Mouse (Mus musculus) embryonic facial prominence, embryonic 10.5 days (tissue): Measurements from ENCODE around the gene Cdkal1. TPM values are rescaled to one million over a fixed set of nuclear protein-coding genes. Genes with fewer than 3 reads are reported as not detected.
A peak's percentile ranks its signal among the peaks of the same experiment; 100 is the strongest.

Experiments used
- DNase-seq: peaks from one replicate; pipeline ENCODE4 v3.0.0-alpha.2; 2017; ENCODE audit warnings: low spot score
- H3K27ac ChIP-seq: fragments of 300-500 bp; sonication (generic); replicated peaks from 2 replicates; pipeline ENCODE4 v1.5.1; 2016; ENCODE audit warnings: mild to moderate bottlenecking
- H3K27me3 ChIP-seq: fragments of 300-500 bp; sonication (generic); replicated peaks from 2 replicates; pipeline ENCODE4 v1.6.1; 2016; ENCODE audit warnings: low read depth, mild to moderate bottlenecking; ENCODE audit not compliant: poor library complexity, severe bottlenecking
- H3K36me3 ChIP-seq: fragments of 300-500 bp; sonication (generic); replicated peaks from 2 replicates; pipeline ENCODE4 v1.6.1; 2016; ENCODE audit warnings: mild to moderate bottlenecking, moderate library complexity
- H3K4me1 ChIP-seq: fragments of 300-500 bp; sonication (generic); 2 replicates; pipeline ENCODE4 v1.6.1; 2016
- H3K4me3 ChIP-seq: fragments of 300-500 bp; sonication (generic); 2 replicates; pipeline ENCODE4 v1.5.1; 2016; ENCODE audit warnings: mild to moderate bottlenecking, moderate library complexity
- H3K9me3 ChIP-seq: fragments of 300-500 bp; sonication (generic); 2 replicates; pipeline ENCODE4 v1.6.1; 2016; ENCODE audit warnings: mild to moderate bottlenecking
- WGBS: fragments of 180-500 bp; shearing (Covaris S2); methylation state at CpG from one replicate; pipeline ENCODE4 v1.1.7; 2016; 5-methylcytosine and 5-hydroxymethylcytosine counted together
- polyA plus RNA-seq: library from polyadenylated mRNA; unstranded; fragments of >200 nt; fragmentation: Nextera tagmentation; extraction: Ambion mirVana; gene quantifications from 2 replicates; pipeline ENCODE4 v1.2.1, GENCODE M21; 2016

Cdkal1 gene
- polyA plus RNA-seq, 1 experiment from 2014 or later = 35.2 TPM

- Histone ChIP-seq H3K9me3 (no peaks in the 10 kb centered on the region), H3K4me3 (no peak overlapping the region), H3K27me3 (no peaks in the 10 kb centered on the region), H3K36me3 (no peaks in the 10 kb centered on the region), H3K27ac (no peak overlapping the region), H3K4me1 (no peaks in the 10 kb centered on the region)
- 58% methylated on average over 3 of the region's 3 CpGs for WGBS
- DNase-seq = no peak
Observed at GRCm38 (mm10) chr13:29247800-29248199, 607.7 kb downstream of the Cdkal1 start.

DNA sequence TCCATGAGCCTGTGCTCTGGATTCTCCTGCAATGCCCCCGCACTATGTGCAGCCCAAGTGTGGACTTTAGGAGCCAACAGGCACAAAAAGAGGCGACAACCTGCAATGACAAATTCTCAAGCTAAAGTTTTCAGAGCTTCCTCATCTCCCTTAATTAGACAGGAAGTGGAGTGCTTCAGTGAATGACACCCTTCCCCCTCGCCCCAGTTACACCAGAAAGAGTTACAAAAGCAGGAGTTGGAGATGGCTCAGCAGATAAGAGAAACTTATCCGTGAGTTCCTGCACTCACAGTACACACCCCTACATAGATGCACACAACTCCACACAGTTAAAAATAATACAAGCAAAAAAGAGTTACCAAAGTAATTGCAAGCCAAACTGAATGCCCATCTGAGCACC is 620.4 kb downstream of the Cdkal1 start:
- 71% methylated on average over 4 of the region's 4 CpGs for WGBS
- no peak overlapping the region for H3K4me3 ChIP-seq
- no peak overlapping the region for H3K27ac ChIP-seq
- DNase-seq = peak; percentile 4
- no peaks in the 10 kb centered on the region for H3K36me3 ChIP-seq
- H3K4me1 ChIP-seq = no peaks in the 10 kb centered on the region
- no peaks in the 10 kb centered on the region for H3K27me3 ChIP-seq
- H3K9me3 ChIP-seq = peaks cover 5% of the 10 kb centered on the region; the same call in 1 of the 2 replicates

DNA sequence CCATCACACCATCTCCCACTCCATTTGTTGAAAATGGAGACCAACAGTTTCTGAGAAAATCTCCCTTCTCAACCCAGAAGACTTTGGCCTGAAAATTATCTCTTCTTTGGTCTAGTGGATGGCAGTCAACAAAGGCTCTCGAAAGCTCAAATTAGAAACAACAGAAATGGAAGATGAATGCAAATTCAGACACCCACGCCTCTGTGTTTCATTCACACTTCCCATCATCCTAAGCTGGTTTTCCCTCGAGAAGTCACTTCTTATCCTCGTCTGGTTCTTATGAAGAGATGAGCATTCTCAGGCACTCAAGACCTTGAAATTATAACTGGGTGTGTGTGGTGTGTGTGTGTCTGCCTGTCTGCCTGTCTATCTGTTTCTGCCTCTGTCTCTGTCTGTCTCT is 621.0 kb downstream of the Cdkal1 start:
- no peaks in the 10 kb centered on the region for H3K27me3 ChIP-seq
- WGBS = 83% methylated on average over 4 of the region's 4 CpGs
- peaks cover 5% of the 10 kb centered on the region; the same call in 1 of the 2 replicates for H3K9me3 ChIP-seq
- H3K4me3 ChIP-seq = no peak overlapping the region
- no peak overlapping the region for H3K27ac ChIP-seq
- no peaks in the 10 kb centered on the region for H3K4me1 ChIP-seq
- no peaks in the 10 kb centered on the region for H3K36me3 ChIP-seq
- DNase-seq = peak; percentile 3

DNA sequence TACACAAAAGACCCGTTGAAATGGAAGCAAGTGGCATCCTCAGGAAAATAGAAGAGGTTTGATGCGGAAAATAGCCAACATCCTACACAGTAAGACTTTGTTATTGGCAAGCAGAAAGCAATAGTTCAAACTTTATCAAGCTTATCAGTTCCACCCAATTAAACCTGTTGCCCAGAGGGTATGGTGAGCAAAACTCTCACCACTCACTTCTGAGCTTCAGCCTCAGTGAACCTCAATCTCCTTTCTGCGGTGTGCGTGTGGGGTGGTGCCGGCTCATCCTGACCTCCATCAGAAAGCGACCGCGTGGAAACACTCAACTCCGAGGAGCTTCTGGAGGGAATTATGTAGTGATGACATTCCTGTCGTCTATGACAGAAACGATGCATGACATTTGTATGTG is 621.5 kb downstream of the Cdkal1 start:
- Histone ChIP-seq H3K27ac (no peak overlapping the region), H3K36me3 (no peaks in the 10 kb centered on the region), H3K27me3 (no peaks in the 10 kb centered on the region), H3K4me3 (no peak overlapping the region), H3K9me3 (peaks cover 5% of the 10 kb centered on the region; the same call in 1 of the 2 replicates), H3K4me1 (no peaks in the 10 kb centered on the region)
- peak; percentile 7 for DNase-seq
- WGBS = 76% methylated on average over 11 of the region's 11 CpGs

DNA sequence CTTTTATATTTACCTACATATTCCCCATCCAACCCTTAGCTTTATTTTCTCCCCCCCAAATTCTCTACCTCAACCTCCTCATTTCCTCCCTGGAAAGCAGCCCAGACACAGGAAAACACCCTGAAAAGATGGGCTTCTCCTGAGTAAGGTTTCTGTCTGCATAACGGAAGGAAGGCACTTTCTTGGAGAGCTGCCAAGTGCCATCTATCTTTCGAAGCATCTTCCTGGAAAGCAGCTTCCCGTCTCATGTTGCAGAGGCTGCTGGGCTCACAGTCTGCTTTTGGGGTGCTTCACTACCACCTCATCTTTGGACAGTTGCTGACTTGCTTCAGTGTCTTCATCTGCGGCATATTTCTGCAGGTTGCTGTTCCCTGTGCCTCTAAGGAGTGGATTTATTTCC is 622.8 kb downstream of the Cdkal1 start:
- H3K4me3 ChIP-seq = no peak overlapping the region
- no peaks in the 10 kb centered on the region for H3K4me1 ChIP-seq
- no peaks in the 10 kb centered on the region for H3K36me3 ChIP-seq
- 83% methylated on average over 4 of the region's 4 CpGs for WGBS
- peak; percentile 3 for DNase-seq
- H3K9me3 ChIP-seq = peaks cover 5% of the 10 kb centered on the region; the same call in 1 of the 2 replicates
- no peak overlapping the region for H3K27ac ChIP-seq
- H3K27me3 ChIP-seq = no peaks in the 10 kb centered on the region

DNA sequence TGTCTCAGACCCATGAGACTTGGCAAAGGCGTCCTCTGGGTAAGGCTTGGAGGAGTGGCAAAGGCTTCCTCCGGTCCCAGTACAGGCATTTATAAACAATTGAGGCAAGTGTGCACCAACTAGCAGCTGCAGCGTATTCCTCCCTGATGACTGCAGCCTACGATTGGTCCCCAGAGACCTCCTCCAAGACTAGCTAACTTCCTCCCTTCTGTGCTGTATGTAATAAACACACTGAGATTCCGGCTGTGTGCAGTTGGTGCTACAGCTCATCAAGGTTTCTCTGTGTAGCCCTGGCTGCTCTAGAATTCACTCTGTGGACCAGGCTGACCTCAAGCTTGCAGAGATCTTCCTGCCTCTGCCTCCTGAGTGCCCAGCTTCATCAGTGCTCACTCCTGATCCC is 630.7 kb downstream of the Cdkal1 start:
- WGBS = 78% methylated on average over 5 of the region's 5 CpGs
- no peak overlapping the region; the same call in 1 of the 2 replicates for H3K27ac ChIP-seq
- no peak overlapping the region for H3K4me3 ChIP-seq
- H3K36me3 ChIP-seq = no peaks in the 10 kb centered on the region
- peaks cover 15% of the 10 kb centered on the region for H3K4me1 ChIP-seq
- H3K27me3 ChIP-seq = peaks cover 4% of the 10 kb centered on the region; the same call in 1 of the 2 replicates
- no peaks in the 10 kb centered on the region for H3K9me3 ChIP-seq
- peak; percentile 5 for DNase-seq

GRCm38 (mm10) chr13:29222261-29222838 is 633.1 kb downstream of the Cdkal1 start:
- peak; percentile 59 for DNase-seq
- peaks cover 20% of the 10 kb centered on the region for H3K4me1 ChIP-seq
- H3K4me3 ChIP-seq = no peak overlapping the region
- 24% methylated on average over 10 of the region's 10 CpGs for WGBS
- H3K9me3 ChIP-seq = no peaks in the 10 kb centered on the region
- H3K36me3 ChIP-seq = no peaks in the 10 kb centered on the region
- H3K27ac ChIP-seq = peak overlapping the region; percentile 78
- peaks cover 4% of the 10 kb centered on the region; the same call in 1 of the 2 replicates for H3K27me3 ChIP-seq

GRCm38 (mm10) chr13:29221646-29222045 is 633.8 kb downstream of the Cdkal1 start:
- no peaks in the 10 kb centered on the region for H3K36me3 ChIP-seq
- H3K4me3 ChIP-seq = no peak overlapping the region
- peaks cover 20% of the 10 kb centered on the region for H3K4me1 ChIP-seq
- H3K9me3 ChIP-seq = no peaks in the 10 kb centered on the region
- WGBS = 58% methylated on average over 5 of the region's 5 CpGs
- no peak overlapping the region for H3K27ac ChIP-seq
- H3K27me3 ChIP-seq = peaks cover 4% of the 10 kb centered on the region; the same call in 1 of the 2 replicates
- no peak for DNase-seq

GRCm38 (mm10) chr13:29218594-29219230 is 636.8 kb downstream of the Cdkal1 start:
- Histone ChIP-seq H3K27ac (no peak overlapping the region), H3K27me3 (no peaks in the 10 kb centered on the region), H3K36me3 (no peaks in the 10 kb centered on the region), H3K9me3 (no peaks in the 10 kb centered on the region), H3K4me3 (no peak overlapping the region), H3K4me1 (peaks cover 20% of the 10 kb centered on the region)
- DNase-seq = peak; percentile 4

- no peaks in the 10 kb centered on the region for H3K27me3 ChIP-seq
- H3K27ac ChIP-seq = peak overlapping the region; percentile 92
- peaks cover 14% of the 10 kb centered on the region for H3K4me1 ChIP-seq
- DNase-seq = peak; percentile 77
- WGBS = 2% methylated on average over 27 of the region's 27 CpGs
- H3K36me3 ChIP-seq = no peaks in the 10 kb centered on the region
- H3K4me3 ChIP-seq = peak overlapping the region; percentile 58
- H3K9me3 ChIP-seq = no peaks in the 10 kb centered on the region; the same call in 1 of the 2 replicates
Observed at GRCm38 (mm10) chr13:29210159-29211021, 645.1 kb downstream of the Cdkal1 start.

GRCm38 (mm10) chr13:29208749-29209148 is 646.7 kb downstream of the Cdkal1 start:
- WGBS = 94% methylated on average over 6 of the region's 6 CpGs
- no peak for DNase-seq
- H3K9me3 ChIP-seq = no peaks in the 10 kb centered on the region; the same call in 1 of the 2 replicates

GRCm38 (mm10) chr13:29203856-29204255 is 651.6 kb downstream of the Cdkal1 start:
- WGBS = 84% methylated on average over 5 of the region's 5 CpGs
- DNase-seq = no peak

More at GRCm38 (mm10) chr13:29208749-29209148, 646.7 kb downstream of the Cdkal1 start:
- Histone ChIP-seq H3K4me1 (peaks cover 14% of the 10 kb centered on the region), H3K36me3 (no peaks in the 10 kb centered on the region), H3K27ac (no peak overlapping the region), H3K4me3 (no peak overlapping the region), H3K27me3 (no peaks in the 10 kb centered on the region)

More at GRCm38 (mm10) chr13:29203856-29204255, 651.6 kb downstream of the Cdkal1 start:
- Histone ChIP-seq H3K36me3 (no peaks in the 10 kb centered on the region), H3K4me3 (no peak overlapping the region), H3K9me3 (no peaks in the 10 kb centered on the region; the same call in 1 of the 2 replicates), H3K4me1 (peaks cover 11% of the 10 kb centered on the region), H3K27ac (no peak overlapping the region), H3K27me3 (no peaks in the 10 kb centered on the region)
